Mouse (Mus musculus) urinary bladder, adult 18-20 months (tissue): ENCODE data around the gene Pigq.
A peak's percentile ranks its signal among the peaks of the same experiment; 100 is the strongest.

Experiments
- DNase-seq, 2 experiments: peaks; one replicate each; pipeline ENCODE4 v3.0.0; 2022; ENCODE audit warnings: low spot score in 2 of 2, mixed read lengths in 2 of 2

The Pigq gene

GRCm38 (mm10) chr17:25925348-25925747, 19.4 kb downstream of the Pigq start:
- DNase-seq = no peak

GRCm38 (mm10) chr17:25922120-25922519, 22.6 kb downstream of the Pigq start:
- no peak for DNase-seq

- peak; percentile 99 to 100 for DNase-seq
These were observed 24.7 kb downstream of the Pigq start for GRCm38 (mm10) chr17:25919786-25920642.

- DNase-seq = peak in 1 of 2 experiments; percentile 44
These were observed 25.5 kb downstream of the Pigq start, which contains the start of gene Rab40c for GRCm38 (mm10) chr17:25919144-25919785. Gene Rab40c, minus strand, starts transcription at chr17:25919727.

GRCm38 (mm10) chr17:25918037-25918750, 26.5 kb downstream of the Pigq start:
- DNase-seq = no peak

- peak in 1 of 2 experiments; percentile 21 for DNase-seq
These were observed 27.6 kb downstream of the Pigq start for GRCm38 (mm10) chr17:25916931-25917647.

GRCm38 (mm10) chr17:25914295-25914694, 30.4 kb downstream of the Pigq start:
- DNase-seq = no peak

GRCm38 (mm10) chr17:25913877-25914275, 30.9 kb downstream of the Pigq start:
- no peak for DNase-seq

GRCm38 (mm10) chr17:25913186-25913876, 31.4 kb downstream of the Pigq start:
- no peak for DNase-seq

GRCm38 (mm10) chr17:25911816-25912215, 32.9 kb downstream of the Pigq start:
- peak in 1 of 2 experiments; percentile 27 for DNase-seq

- no peak for DNase-seq
These were observed 37.1 kb downstream of the Pigq start for GRCm38 (mm10) chr17:25907640-25908039.

- no peak for DNase-seq
These were observed 41.7 kb downstream of the Pigq start for GRCm38 (mm10) chr17:25903061-25903460.

- no peak for DNase-seq
These were observed 44.5 kb downstream of the Pigq start for GRCm38 (mm10) chr17:25900193-25900592.

- no peak for DNase-seq
These were observed 48.8 kb downstream of the Pigq start for GRCm38 (mm10) chr17:25895891-25896290.

- no peak for DNase-seq
These were observed 49.3 kb downstream of the Pigq start for GRCm38 (mm10) chr17:25895415-25895814.

- DNase-seq = peak in 1 of 2 experiments; percentile 39
These were observed 50.6 kb downstream of the Pigq start for GRCm38 (mm10) chr17:25893975-25894617.

GRCm38 (mm10) chr17:25888837-25889236, 55.9 kb downstream of the Pigq start:
- DNase-seq = no peak

GRCm38 (mm10) chr17:25887467-25887866, 57.3 kb downstream of the Pigq start:
- no peak for DNase-seq

- DNase-seq = no peak
These were observed 57.9 kb downstream of the Pigq start for GRCm38 (mm10) chr17:25886806-25887205.

- no peak for DNase-seq
These were observed 59.1 kb downstream of the Pigq start for GRCm38 (mm10) chr17:25885636-25886035.
